Mouse (Mus musculus): ENCODE results near the gene Mbd5. TPM values are rescaled to one million over a fixed set of nuclear protein-coding genes. Genes with fewer than 3 reads are reported as not detected.

The Mbd5 gene
- polyA plus RNA-seq, 1 experiment: 17.4 TPM

- Histone ChIP-seq H3K4me3 (replicated peaks; ENCODE audit: control insufficient read depth, low read depth, low read length) (peak overlapping the region; percentile 94), H3K4me1 (ENCODE audit: control insufficient read depth, insufficient read depth, low read length) (no peaks in the 10 kb centered on the region), H3K27ac (ENCODE audit: control insufficient read depth, insufficient read depth, low read depth, low read length, poor library complexity) (no peak overlapping the region)
- TF ChIP-seq CTCF (IDR thresholded peaks at IDR 0.05; ENCODE audit: control insufficient read depth, insufficient read depth, low read length): no peak
- TF ChIP-seq POLR2A (IDR thresholded peaks at IDR 0.05; ENCODE audit: borderline replicate concordance, control insufficient read depth, low read depth, low read length): no peak
- WGBS: 2% methylated on average over 6 of the region's 6 CpGs
Measured at GRCm38 (mm10) chr2:48950316-48950880, 1.1 kb downstream of the Mbd5 start.

- Histone ChIP-seq H3K4me3 (replicated peaks; ENCODE audit: control insufficient read depth, low read depth, low read length) (no peak overlapping the region), H3K27ac (ENCODE audit: control insufficient read depth, insufficient read depth, low read depth, low read length, poor library complexity) (no peak overlapping the region), H3K4me1 (ENCODE audit: control insufficient read depth, insufficient read depth, low read length) (no peaks in the 10 kb centered on the region)
- 79% methylated on average over 3 of the region's 3 CpGs for WGBS
- TF ChIP-seq POLR2A (IDR thresholded peaks at IDR 0.05; ENCODE audit: borderline replicate concordance, control insufficient read depth, low read depth, low read length): no peak
- no peak for TF ChIP-seq CTCF (IDR thresholded peaks at IDR 0.05; ENCODE audit: control insufficient read depth, insufficient read depth, low read length)
Measured at GRCm38 (mm10) chr2:48956591-48956990, 7.3 kb downstream of the Mbd5 start.

- H3K27ac ChIP-seq (ENCODE audit: control insufficient read depth, insufficient read depth, low read depth, low read length, poor library complexity): no peak overlapping the region
- H3K4me1 ChIP-seq (ENCODE audit: control insufficient read depth, insufficient read depth, low read length): no peaks in the 10 kb centered on the region
- 31% methylated on average over 3 of the region's 3 CpGs for WGBS
- no peak overlapping the region for H3K4me3 ChIP-seq (replicated peaks; ENCODE audit: control insufficient read depth, low read depth, low read length)
- TF ChIP-seq CTCF (IDR thresholded peaks at IDR 0.05; ENCODE audit: control insufficient read depth, insufficient read depth, low read length) (no peak), POLR2A (IDR thresholded peaks at IDR 0.05; ENCODE audit: borderline replicate concordance, control insufficient read depth, low read depth, low read length) (no peak)
Measured at GRCm38 (mm10) chr2:48978920-48979319, 29.6 kb downstream of the Mbd5 start.

- Histone ChIP-seq H3K27ac (ENCODE audit: control insufficient read depth, insufficient read depth, low read depth, low read length, poor library complexity) (no peak overlapping the region), H3K4me1 (ENCODE audit: control insufficient read depth, insufficient read depth, low read length) (no peaks in the 10 kb centered on the region), H3K4me3 (replicated peaks; ENCODE audit: control insufficient read depth, low read depth, low read length) (no peak overlapping the region)
- no peak for TF ChIP-seq CTCF (IDR thresholded peaks at IDR 0.05; ENCODE audit: control insufficient read depth, insufficient read depth, low read length)
- TF ChIP-seq POLR2A (IDR thresholded peaks at IDR 0.05; ENCODE audit: borderline replicate concordance, control insufficient read depth, low read depth, low read length): no peak
- WGBS: 88% methylated on average over 3 of the region's 3 CpGs
Measured at GRCm38 (mm10) chr2:48990322-48990721, 41.0 kb downstream of the Mbd5 start.

- 90% methylated on average over 3 of the region's 3 CpGs for WGBS
- Histone ChIP-seq H3K4me3 (replicated peaks; ENCODE audit: control insufficient read depth, low read depth, low read length) (no peak overlapping the region), H3K27ac (ENCODE audit: control insufficient read depth, insufficient read depth, low read depth, low read length, poor library complexity) (no peak overlapping the region), H3K4me1 (ENCODE audit: control insufficient read depth, insufficient read depth, low read length) (no peaks in the 10 kb centered on the region)
- no peak for TF ChIP-seq POLR2A (IDR thresholded peaks at IDR 0.05; ENCODE audit: borderline replicate concordance, control insufficient read depth, low read depth, low read length)
- TF ChIP-seq CTCF (IDR thresholded peaks at IDR 0.05; ENCODE audit: control insufficient read depth, insufficient read depth, low read length): no peak
Measured at GRCm38 (mm10) chr2:49040481-49040880, 91.2 kb downstream of the Mbd5 start.

GRCm38 (mm10) chr2:49050030-49050429 is 100.7 kb downstream of the Mbd5 start:
- H3K4me1 ChIP-seq (ENCODE audit: control insufficient read depth, insufficient read depth, low read length): no peaks in the 10 kb centered on the region; the same call in 1 of the 2 replicates
- WGBS: 86% methylated on average over 4 of the region's 4 CpGs
- H3K27ac ChIP-seq (ENCODE audit: control insufficient read depth, insufficient read depth, low read depth, low read length, poor library complexity): no peak overlapping the region
- H3K4me3 ChIP-seq (replicated peaks; ENCODE audit: control insufficient read depth, low read depth, low read length): no peak overlapping the region
- no peak for TF ChIP-seq CTCF (IDR thresholded peaks at IDR 0.05; ENCODE audit: control insufficient read depth, insufficient read depth, low read length)

- Histone ChIP-seq H3K27ac (ENCODE audit: control insufficient read depth, insufficient read depth, low read depth, low read length, poor library complexity) (no peak overlapping the region), H3K4me3 (replicated peaks; ENCODE audit: control insufficient read depth, low read depth, low read length) (no peak overlapping the region), H3K4me1 (ENCODE audit: control insufficient read depth, insufficient read depth, low read length) (no peaks in the 10 kb centered on the region; the same call in 1 of the 2 replicates)
- TF ChIP-seq CTCF (IDR thresholded peaks at IDR 0.05; ENCODE audit: control insufficient read depth, insufficient read depth, low read length) (no peak), POLR2A (IDR thresholded peaks at IDR 0.05; ENCODE audit: borderline replicate concordance, control insufficient read depth, low read depth, low read length) (no peak)
Measured at GRCm38 (mm10) chr2:49067886-49068285, 118.6 kb downstream of the Mbd5 start.

GRCm38 (mm10) chr2:49084966-49085365 is 135.7 kb downstream of the Mbd5 start:
- Histone ChIP-seq H3K4me3 (replicated peaks; ENCODE audit: control insufficient read depth, low read depth, low read length) (no peak overlapping the region), H3K4me1 (ENCODE audit: control insufficient read depth, insufficient read depth, low read length) (no peaks in the 10 kb centered on the region), H3K27ac (ENCODE audit: control insufficient read depth, insufficient read depth, low read depth, low read length, poor library complexity) (no peak overlapping the region)
- WGBS: 63% methylated on average over 4 of the region's 4 CpGs
- TF ChIP-seq CTCF (IDR thresholded peaks at IDR 0.05; ENCODE audit: control insufficient read depth, insufficient read depth, low read length) (no peak), POLR2A (IDR thresholded peaks at IDR 0.05; ENCODE audit: borderline replicate concordance, control insufficient read depth, low read depth, low read length) (no peak)

- 86% methylated on average over 4 of the region's 4 CpGs for WGBS
- Histone ChIP-seq H3K27ac (ENCODE audit: control insufficient read depth, insufficient read depth, low read depth, low read length, poor library complexity) (no peak overlapping the region), H3K4me3 (replicated peaks; ENCODE audit: control insufficient read depth, low read depth, low read length) (no peak overlapping the region), H3K4me1 (ENCODE audit: control insufficient read depth, insufficient read depth, low read length) (no peaks in the 10 kb centered on the region)
- TF ChIP-seq POLR2A (IDR thresholded peaks at IDR 0.05; ENCODE audit: borderline replicate concordance, control insufficient read depth, low read depth, low read length) (no peak), CTCF (IDR thresholded peaks at IDR 0.05; ENCODE audit: control insufficient read depth, insufficient read depth, low read length) (no peak)
Measured at GRCm38 (mm10) chr2:49090771-49091170, 141.5 kb downstream of the Mbd5 start.

Measured in bone marrow, adult 2 months (tissue).